Mouse (Mus musculus) ES-Bruce4 (cell line): ENCODE results near the gene Tagln2.

Experiments
- CTCF ChIP-seq: IDR thresholded peaks from one replicate; pipeline ENCODE4 v1.8.1; 2011; ENCODE audit warnings: low read depth, low read length
- POLR2A ChIP-seq: IDR thresholded peaks from one replicate; pipeline ENCODE4 v1.8.1; 2011; ENCODE audit warnings: low read length; ENCODE audit not compliant: insufficient read depth

- no peak for TF ChIP-seq CTCF
- no peak for TF ChIP-seq POLR2A
These were observed 43.7 kb upstream of the Tagln2 start for GRCm38 (mm10) chr1:172456001-172456677.
